Mouse (Mus musculus): ENCODE data around the gene Hopx.

Gene Hopx

DNA sequence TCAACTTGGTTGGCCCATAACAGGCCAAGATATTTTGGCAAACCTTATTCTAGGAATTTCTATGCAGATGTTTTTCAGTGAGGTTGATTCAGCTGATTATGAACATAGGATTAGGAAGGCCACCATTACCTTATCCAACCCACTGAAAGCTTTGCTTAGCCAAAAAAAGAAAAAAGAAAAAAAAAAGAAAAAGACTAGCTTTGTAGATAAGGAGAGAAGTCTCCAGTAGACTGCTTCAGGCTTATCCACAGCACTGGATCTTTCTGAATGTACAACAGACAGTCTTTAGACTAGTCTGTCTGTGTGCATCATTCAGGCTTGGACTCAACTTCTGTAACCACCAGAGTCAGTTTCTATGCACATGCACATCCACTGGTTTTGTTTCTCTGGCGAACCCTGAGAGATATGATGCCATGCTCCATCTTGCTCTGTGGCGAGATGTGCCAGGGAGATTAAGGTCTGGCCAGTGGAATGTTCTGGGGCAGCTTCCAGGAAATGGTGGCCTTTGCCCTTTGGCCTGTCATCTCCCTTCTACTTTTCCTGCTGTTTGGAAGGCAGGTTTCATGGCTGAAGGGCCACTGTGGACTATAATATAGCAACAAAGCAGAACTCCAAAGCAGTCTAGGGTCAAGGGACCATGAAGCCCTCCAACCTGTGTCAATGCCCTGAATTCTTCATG lies 17.7 kb upstream of the Hopx start:
- DNase-seq: peak; percentile 53 to 63

GRCm38 (mm10) chr5:77131879-77132278 lies 17.0 kb upstream of the Hopx start:
- DNase-seq: no peak

DNA sequence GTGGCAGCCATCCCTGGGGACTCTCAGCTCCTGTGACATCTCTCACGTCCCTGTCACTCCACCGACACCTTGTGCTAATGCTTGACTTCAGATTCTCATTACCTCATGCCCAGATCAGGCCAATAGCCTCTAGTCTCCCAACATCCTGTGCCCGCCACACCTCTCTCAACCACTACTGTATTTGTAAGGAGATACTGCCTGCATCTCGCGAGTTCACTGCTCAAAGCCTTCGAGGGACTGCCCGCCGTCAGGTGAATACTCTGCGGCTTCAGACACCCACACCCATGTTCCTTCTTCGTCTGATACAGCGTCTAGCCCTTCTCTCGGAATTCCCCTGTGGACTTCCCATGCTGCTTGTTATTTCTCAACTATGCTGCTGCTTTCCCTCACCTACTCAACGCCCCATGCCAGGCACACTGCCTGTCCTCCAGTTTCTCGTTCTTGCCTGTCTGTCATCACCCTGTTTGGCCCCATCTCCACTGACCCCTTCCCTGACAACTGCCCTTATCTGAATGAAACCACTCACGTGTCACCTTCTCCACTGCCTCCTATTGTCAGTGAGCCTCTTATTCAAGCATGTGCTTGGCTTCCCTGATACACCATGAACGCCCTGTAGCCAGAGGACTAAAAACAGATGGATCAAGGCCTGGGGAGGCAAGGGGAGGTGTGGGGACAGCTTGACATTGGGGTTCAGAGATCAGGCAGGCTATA lies 15.5 kb upstream of the Hopx start:
- no peak for DNase-seq

GRCm38 (mm10) chr5:77129907-77130306 lies 15.0 kb upstream of the Hopx start:
- no peak for DNase-seq

GRCm38 (mm10) chr5:77128854-77129253 lies 13.9 kb upstream of the Hopx start:
- DNase-seq: no peak

GRCm38 (mm10) chr5:77126415-77126968 lies 11.6 kb upstream of the Hopx start:
- DNase-seq: no peak

- DNase-seq: peak in 1 of 2 experiments; percentile 34
Measured at GRCm38 (mm10) chr5:77124817-77125283, 9.9 kb upstream of the Hopx start.

- DNase-seq: no peak
Measured at GRCm38 (mm10) chr5:77124165-77124564, 9.2 kb upstream of the Hopx start.

GRCm38 (mm10) chr5:77123597-77123996 lies 8.7 kb upstream of the Hopx start:
- no peak for DNase-seq

DNA sequence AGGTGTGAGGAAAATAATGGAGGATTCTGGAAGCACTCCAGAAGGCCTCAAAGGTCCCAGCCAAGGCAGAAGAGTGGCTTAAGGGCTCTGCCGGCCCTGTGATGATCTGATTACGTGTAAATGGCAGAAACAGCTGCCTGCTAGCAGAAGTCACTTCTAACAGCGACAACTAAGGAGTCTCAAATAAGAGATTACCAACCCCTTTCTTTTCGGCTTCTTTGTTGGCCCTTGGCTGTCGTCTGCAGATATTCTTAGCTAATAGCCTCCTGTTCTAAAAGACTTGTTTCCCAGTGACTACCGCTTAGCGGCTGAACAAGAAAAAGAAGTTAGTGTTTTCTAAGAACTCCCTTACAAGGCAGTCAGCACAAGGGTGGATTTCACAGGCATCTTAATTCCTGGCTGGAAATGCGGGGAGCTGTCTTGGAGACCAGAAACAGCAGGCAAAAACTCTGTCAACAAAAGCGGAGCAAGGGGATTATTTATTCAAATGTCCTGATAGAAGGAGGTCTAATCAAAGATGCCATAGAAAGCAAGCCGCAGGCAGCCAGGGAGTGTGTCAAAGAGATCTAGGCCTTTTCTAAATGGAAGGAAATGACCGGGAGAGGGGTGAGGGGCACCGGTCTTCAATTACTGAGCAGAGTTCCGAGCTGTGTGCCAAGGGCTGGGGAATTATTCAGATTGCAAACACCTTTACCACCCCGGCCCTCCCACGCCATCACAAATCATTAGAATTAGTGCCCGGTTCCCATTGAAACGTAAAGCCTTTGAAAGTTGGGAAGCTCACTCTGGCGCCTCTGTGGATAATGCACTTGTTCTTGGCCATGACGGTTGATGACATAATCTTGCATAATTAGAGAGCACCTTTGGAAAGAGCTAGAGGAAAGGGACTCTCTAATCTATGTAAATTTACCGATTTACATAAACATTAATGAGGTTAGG lies 7.6 kb upstream of the Hopx start:
- no peak for DNase-seq

- DNase-seq: no peak
Measured at GRCm38 (mm10) chr5:77120701-77121100, 5.8 kb upstream of the Hopx start.

- DNase-seq: no peak
Measured at GRCm38 (mm10) chr5:77119475-77120422, 4.8 kb upstream of the Hopx start.

- DNase-seq: no peak
Measured at GRCm38 (mm10) chr5:77115732-77116131, 811 bp upstream of the Hopx start.

GRCm38 (mm10) chr5:77113773-77114172 lies 1.1 kb downstream of the Hopx start:
- DNase-seq: no peak

- DNase-seq: no peak
Measured at GRCm38 (mm10) chr5:77112066-77112465, 2.9 kb downstream of the Hopx start.

DNA sequence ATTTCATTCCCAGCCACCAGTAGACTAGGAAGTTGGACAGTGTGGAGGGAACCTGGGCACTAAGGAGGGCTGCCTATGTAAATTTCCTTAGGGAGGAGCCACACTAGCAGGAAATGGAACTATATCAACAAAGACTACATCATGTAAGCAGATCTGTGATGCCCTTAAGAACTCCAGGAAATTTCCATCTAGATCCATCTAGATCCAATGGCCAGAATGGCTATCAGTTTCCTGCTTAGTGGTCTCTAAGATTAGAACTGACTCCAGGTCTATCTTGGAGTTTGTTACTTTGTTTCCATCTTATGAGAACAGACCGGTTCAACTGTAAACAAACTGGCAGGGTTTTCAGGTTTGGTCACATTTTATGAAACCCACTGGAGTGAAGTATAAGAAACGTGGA lies 5.1 kb downstream of the Hopx start:
- DNase-seq: no peak

DNA sequence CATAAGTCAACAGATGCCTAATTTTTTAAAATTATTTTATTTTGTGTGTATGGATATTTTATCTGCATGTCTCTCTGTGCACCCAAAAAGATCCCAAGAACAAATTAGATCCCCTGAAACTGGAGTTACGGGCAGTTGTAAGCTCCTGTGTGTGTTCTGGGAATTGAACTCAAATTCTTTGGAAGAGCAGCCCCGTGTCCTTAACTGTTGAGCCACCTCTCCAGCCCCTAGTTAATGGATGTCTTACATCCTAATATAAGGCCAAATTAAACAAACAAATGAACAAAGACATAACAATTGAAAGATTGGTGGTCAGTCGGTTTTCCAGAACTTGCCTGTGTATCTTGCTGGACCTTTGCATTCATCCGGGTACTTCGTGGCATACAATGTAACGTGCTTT lies 6.1 kb downstream of the Hopx start:
- DNase-seq: no peak

DNA sequence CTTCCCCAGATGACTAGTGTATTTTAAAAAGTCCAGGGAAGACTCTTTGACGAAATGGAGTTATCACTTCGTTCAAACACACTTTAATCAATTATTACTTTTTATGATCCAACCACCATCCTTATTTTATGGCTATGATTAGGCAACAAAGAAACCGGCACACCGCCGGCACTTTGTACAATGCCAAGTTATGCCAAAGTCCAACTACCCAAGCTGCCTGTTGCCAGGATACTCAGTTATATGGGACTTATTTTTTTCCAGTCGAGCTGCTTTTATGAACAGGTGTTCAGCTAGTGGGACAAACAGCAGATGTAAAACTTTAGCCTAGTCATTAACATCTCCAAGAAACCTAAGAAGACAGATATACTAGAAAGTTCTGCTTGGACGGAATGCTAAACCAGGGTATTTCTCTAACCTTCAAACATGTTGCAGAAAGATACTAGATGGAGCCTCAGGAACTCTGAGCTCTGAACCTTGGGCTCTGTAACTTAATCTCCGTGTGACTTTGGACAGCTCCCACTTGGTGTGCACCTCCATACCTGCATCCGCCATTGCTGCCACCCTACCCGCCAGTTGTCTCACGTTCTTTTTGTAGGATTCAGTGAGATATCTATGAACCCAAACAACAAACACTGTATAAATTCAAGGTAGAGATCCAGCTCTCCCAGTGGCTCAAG lies 7.6 kb downstream of the Hopx start:
- DNase-seq: no peak

- no peak for DNase-seq
Measured at GRCm38 (mm10) chr5:77102522-77103365, 12.2 kb downstream of the Hopx start.

- no peak for DNase-seq
Measured at GRCm38 (mm10) chr5:77100691-77101090, 14.2 kb downstream of the Hopx start.
